Mouse (Mus musculus): Measurements from ENCODE around the gene 9330182L06Rik.

9330182L06Rik gene

GRCm38 (mm10) chr5:9265586-9266279 lies at the start of gene 9330182L06Rik:
9330182L06Rik (plus strand) TSS chr5:9266118.
- peak; percentile 29 for DNase-seq (ENCODE audit: low spot score)

GRCm38 (mm10) chr5:9227456-9228008 lies 38.4 kb upstream of the 9330182L06Rik start:
- DNase-seq (ENCODE audit: low spot score): no peak

DNA sequence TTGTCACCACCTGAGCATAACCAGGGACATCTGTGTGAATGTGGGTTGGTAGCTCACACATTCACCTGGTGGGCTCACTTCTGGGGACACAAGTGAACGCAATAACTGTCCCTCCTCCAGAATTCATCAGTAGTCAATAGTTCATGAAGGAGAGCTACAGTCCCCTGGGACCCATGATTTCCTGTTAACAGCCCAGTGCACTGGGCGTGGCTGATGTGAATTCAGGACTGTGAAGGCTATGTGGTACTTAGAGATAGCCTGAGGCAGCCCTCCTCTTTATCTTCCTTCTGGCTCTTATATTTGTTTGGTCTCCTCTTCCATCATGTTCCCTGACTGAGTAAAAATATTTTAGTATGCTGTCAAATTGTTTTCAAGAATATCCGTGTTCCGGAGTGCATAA lies 1.6 kb upstream of the 9330182L06Rik start:
- DNase-seq (ENCODE audit: low spot score): no peak

GRCm38 (mm10) chr5:9266280-9266923 lies 484 bp downstream of the 9330182L06Rik start:
- no peak for DNase-seq (ENCODE audit: low spot score)

GRCm38 (mm10) chr5:9269666-9270065 lies 3.7 kb downstream of the 9330182L06Rik start:
- no peak for DNase-seq (ENCODE audit: low spot score)

- DNase-seq (ENCODE audit: low spot score): no peak
Measured at GRCm38 (mm10) chr5:9272976-9273375, 7.1 kb downstream of the 9330182L06Rik start.

- no peak for DNase-seq (ENCODE audit: low spot score)
Measured at GRCm38 (mm10) chr5:9295777-9296549, 30.0 kb downstream of the 9330182L06Rik start.

DNA sequence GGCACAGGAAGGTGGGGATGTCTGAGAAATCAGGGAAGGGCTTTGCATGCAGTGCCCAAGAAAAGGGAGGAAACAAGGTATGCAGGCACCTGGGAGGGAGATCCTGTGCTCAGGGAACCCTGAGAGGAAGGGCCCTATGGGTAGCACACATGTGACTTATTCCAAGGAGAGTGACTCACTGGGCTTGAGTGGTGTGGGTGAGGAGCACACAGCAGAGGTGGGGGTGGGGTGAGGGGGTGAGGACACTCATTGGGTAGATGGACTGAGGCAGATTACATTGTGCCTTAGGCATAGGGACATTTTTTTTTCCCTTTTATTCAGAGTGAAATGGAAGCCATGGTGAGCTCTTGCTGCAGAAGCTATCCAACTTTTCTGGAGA lies 30.6 kb downstream of the 9330182L06Rik start:
- DNase-seq (ENCODE audit: low spot score): no peak

DNA sequence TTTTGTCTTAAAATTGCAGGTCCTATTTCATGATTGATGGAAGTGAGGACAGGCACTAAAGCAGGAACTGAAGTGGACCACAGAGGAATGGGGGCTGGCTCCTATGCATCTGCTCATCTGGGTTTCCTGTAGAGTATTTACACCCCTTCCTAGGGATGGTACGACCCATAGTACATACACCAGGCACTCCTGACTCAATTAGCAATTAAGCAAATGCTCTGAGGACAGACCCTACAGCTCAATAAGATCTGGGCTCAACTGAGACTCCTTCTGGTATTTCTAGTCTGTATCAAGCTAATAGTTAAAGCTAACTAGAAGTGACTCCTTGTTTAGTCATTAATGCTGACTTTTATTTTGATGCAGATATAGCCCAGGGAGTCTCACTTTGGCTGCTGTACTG lies 60.9 kb downstream of the 9330182L06Rik start:
- DNase-seq (ENCODE audit: low spot score): no peak

- DNase-seq (ENCODE audit: low spot score): no peak
Measured at GRCm38 (mm10) chr5:9327528-9327927, 61.6 kb downstream of the 9330182L06Rik start.

DNA sequence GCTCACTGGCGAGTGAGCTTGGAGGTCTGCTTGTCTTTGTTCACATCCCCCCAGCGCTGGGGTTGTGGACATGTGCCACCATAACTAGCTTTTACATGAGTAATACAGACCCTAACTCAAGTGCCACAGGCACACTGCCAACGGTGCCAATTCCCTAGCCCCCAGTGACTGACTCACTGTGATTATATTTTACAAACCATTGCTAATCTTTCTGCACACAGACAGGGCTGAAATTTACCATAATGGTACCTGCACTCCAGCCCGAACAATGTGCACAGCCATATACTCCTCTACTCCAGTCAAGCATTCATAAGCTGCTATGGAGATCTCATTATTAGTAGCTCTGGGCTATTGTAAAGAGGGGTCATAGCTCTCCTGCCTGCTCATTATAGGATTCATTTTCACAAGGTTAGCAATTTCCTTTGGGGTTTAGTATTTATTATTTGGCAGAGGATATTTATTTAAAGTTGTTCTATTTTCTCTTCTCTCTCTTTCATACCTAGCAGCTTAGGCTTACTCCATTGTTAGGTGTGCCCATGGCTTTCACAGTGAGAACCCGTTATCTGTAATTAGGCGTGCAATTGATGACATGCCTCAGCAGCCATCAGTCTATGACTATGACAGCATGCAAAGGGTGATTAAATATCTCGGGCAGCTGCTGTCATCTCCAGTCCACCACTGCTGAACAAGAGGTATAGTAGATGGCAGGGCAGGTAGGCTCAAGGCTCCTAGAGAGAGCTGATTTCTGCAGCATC lies 73.0 kb downstream of the 9330182L06Rik start:
- no peak for DNase-seq (ENCODE audit: low spot score)

DNA sequence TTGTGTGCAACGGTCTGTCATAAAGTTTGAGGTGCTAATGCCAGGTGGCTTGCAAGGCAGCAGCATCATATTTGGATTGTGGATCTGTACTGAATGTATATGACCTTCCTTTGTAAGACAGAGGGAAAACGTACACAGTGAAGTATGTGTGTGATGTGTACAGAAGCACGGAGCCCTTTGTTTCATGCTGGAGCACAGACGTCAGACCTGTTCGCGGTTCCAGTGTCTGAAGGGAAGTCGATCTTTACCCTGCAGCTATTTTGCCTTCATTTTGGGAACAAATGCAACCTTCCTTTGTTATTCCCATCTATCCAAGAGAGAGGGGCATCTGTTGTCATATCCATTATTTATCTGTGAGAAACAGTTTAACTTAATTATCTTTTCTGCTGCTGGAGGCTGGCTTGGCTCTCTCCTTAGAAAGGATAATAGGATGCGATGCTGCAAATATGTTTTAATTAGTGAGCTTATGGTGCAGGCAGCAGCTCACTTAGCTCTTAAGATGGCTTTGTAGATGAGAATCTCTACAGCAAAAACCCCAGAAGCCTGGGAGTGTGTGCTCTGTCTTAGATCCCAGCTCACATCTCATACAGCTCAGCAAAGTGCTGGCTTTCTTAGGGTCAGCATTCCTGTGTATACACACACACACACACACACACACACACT lies 73.7 kb downstream of the 9330182L06Rik start:
- DNase-seq (ENCODE audit: low spot score): no peak

DNA sequence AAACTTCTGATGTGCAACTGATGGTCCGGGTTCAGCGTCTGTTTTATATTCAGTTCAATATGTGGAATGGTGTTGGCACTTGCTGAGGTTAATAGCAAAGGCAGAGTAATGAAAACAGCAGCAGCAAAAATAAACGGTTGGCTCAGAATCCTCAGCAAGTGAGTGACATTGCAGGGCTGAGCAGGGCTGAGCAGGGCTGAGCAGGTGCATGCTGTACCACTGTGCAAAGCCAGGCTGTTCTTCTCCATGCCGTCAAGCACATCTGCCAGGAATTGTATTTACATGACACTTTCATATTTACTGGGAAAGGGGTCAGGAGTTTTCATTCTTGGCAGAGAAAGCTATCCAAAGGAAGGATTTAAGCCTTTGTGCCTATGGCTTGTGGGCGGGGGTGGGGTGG lies 78.7 kb downstream of the 9330182L06Rik start:
- no peak for DNase-seq (ENCODE audit: low spot score)

DNA sequence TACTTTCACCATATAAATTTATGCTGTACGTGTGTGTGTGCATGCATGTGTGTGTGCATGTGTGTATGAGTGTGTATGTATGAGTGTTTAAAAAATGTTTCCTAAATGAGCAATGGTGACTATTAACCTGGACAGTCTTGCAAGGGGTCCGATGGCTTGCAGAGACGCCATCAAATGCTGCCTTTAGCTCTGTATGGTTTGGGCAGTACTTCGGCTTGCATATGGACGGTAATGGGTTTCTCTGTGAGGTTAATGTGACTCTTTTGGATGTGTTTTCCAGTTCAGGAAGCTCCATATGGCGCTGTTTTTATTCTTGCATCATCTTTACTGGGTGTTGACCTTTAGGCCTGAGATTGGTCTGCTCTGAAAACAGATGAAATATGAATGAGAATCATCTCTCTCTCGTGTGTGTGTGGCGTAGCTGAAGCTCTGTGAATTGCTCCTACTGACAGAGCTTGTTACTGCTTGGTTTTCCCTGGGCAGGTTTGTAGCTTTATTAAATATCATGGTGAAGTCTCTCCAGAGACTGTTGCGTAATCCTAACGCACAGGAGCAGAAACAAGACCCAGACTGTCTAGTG lies 79.2 kb downstream of the 9330182L06Rik start:
- DNase-seq (ENCODE audit: low spot score): no peak

DNA sequence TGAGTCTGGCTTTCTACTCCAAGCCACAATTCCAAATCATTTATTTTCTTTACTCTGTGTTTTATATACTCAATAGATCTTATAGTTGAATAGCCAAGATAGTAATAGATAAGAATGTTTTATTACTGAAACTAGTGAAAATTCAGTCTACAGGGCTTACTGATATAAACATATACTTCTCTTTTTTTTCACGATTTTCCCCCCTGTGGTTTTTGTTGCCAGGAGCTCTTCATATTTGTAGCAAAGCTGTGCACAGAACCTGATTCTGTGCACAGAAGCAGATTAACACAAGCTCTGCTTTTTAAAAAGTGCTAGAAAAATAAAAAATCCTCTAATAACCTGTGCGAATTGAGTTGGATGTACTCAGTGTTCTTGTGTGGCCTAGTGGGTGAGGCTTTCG lies 79.7 kb downstream of the 9330182L06Rik start:
- no peak for DNase-seq (ENCODE audit: low spot score)

DNA sequence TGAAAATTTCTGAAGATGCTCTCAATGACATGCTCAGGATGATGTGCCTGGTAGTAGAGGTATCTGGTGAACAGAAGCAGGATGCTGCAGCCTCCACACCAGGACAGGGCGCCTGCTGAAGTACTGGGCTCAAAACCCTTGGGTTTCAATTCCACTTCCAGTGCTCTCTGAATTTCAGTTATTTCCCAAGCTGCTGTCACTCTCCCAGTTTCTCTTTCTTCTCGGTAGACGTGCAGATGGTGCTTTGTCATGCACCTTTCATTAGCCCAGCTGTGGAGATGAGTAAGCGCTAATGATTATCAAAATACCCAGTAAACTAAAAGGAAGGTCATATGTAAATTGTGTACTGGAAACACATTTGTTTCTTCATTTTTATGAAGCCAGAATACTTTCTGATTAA lies 80.6 kb downstream of the 9330182L06Rik start:
- no peak for DNase-seq (ENCODE audit: low spot score)

- no peak for DNase-seq (ENCODE audit: low spot score)
Measured at GRCm38 (mm10) chr5:9352163-9352562, 86.2 kb downstream of the 9330182L06Rik start.

GRCm38 (mm10) chr5:9352646-9353045 lies 86.7 kb downstream of the 9330182L06Rik start:
- no peak for DNase-seq (ENCODE audit: low spot score)

DNA sequence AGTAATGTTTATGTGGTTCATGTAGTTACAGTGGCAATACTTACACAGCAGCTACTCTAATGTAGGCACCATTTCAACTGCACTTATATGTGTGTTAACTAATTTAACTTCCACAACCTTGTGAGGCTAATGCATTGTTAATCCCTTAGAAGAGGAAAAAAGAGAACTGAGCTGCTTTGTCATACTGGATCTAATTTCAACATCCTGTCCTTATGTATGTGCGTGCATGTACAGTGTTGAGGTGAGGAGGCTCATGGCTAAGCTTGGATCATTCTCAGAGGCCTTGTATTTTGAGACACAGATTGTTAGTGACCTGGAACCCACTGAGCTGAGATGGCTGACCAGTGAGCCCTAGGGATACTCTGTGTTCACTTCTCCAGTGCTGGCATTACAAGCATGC lies 88.3 kb downstream of the 9330182L06Rik start:
- no peak for DNase-seq (ENCODE audit: low spot score)

- no peak for DNase-seq (ENCODE audit: low spot score)
Measured at GRCm38 (mm10) chr5:9358076-9358475, 92.2 kb downstream of the 9330182L06Rik start.

All from yolk sac, embryonic 10.5 days (tissue).